Mouse (Mus musculus) C2C12 (cell line): ENCODE data around the gene Fbxo45. TPM values are rescaled to one million over a fixed set of nuclear protein-coding genes. Genes with fewer than 3 reads are reported as not detected.
"Not testable (repeated sequence)": the region's sequence is repeated elsewhere in the genome, so short reads cannot be mapped to it uniquely, and the experiment has no call there.

Source experiments
- H3K27me3 ChIP-seq: one replicate; pipeline ENCODE4 v1.6.1; 2011; ENCODE audit not compliant: control insufficient read depth, insufficient read depth, insufficient read length
- H3K36me3 ChIP-seq: one replicate; pipeline ENCODE4 v1.6.1; 2011; ENCODE audit not compliant: control insufficient read depth, insufficient read depth
- H3K4me3 ChIP-seq: one replicate; pipeline ENCODE4 v1.5.1; 2011; ENCODE audit warnings: mild to moderate bottlenecking, control low read depth; ENCODE audit not compliant: poor library complexity, insufficient read depth, severe bottlenecking
- H3K79me2 ChIP-seq: one replicate; pipeline ENCODE4 v1.6.1; 2011; ENCODE audit not compliant: control insufficient read depth, insufficient read depth
- H3K79me3 ChIP-seq: one replicate; pipeline ENCODE4 v1.6.1; 2011; ENCODE audit warnings: low read depth, control low read depth
- H3ac ChIP-seq: one replicate; pipeline ENCODE3; 2011; ENCODE audit warnings: low read depth; ENCODE audit not compliant: control insufficient read depth, insufficient read length
- CEBPB ChIP-seq: IDR thresholded peaks from one replicate; pipeline ENCODE4 v1.6.1; 2011; ENCODE audit warnings: low read depth, mild to moderate bottlenecking, control low read depth, moderate library complexity
- CTCF ChIP-seq: IDR thresholded peaks from one replicate; pipeline ENCODE4 v1.5.1; 2011; ENCODE audit not compliant: control insufficient read depth, insufficient read depth, insufficient read length
- FOSL1 ChIP-seq: IDR thresholded peaks from one replicate; pipeline ENCODE4 v1.8.0; 2011; ENCODE audit warnings: mild to moderate bottlenecking, low read length; ENCODE audit not compliant: poor library complexity, insufficient read depth, severe bottlenecking
- MAX ChIP-seq: IDR thresholded peaks from one replicate; pipeline ENCODE4 v1.6.1; 2011; ENCODE audit warnings: mild to moderate bottlenecking, control low read depth
- MYOD1 ChIP-seq: IDR thresholded peaks from one replicate; pipeline ENCODE4 v1.6.1; 2011; ENCODE audit warnings: low read depth; ENCODE audit not compliant: control insufficient read depth, insufficient read length
- MYOG ChIP-seq: IDR thresholded peaks from one replicate; pipeline ENCODE4 v1.6.1; 2011; ENCODE audit not compliant: control insufficient read depth, insufficient read length; ENCODE audit errors: extremely low read depth
- USF1 ChIP-seq: IDR thresholded peaks from one replicate; pipeline ENCODE4 v1.6.1; 2011; ENCODE audit warnings: low read depth, mild to moderate bottlenecking, control low read depth, moderate library complexity
- polyA plus RNA-seq: library from polyadenylated mRNA; unstranded; fragments of >200 nt; fragmentation: generic; extraction: Trizol; gene quantifications from one replicate; pipeline ENCODE4 v1.2.1, GENCODE M21; 2012; ENCODE audit warnings: missing spikeins

The Fbxo45 gene
- polyA plus RNA-seq, 1 experiment, result 5.8 TPM

DNA sequence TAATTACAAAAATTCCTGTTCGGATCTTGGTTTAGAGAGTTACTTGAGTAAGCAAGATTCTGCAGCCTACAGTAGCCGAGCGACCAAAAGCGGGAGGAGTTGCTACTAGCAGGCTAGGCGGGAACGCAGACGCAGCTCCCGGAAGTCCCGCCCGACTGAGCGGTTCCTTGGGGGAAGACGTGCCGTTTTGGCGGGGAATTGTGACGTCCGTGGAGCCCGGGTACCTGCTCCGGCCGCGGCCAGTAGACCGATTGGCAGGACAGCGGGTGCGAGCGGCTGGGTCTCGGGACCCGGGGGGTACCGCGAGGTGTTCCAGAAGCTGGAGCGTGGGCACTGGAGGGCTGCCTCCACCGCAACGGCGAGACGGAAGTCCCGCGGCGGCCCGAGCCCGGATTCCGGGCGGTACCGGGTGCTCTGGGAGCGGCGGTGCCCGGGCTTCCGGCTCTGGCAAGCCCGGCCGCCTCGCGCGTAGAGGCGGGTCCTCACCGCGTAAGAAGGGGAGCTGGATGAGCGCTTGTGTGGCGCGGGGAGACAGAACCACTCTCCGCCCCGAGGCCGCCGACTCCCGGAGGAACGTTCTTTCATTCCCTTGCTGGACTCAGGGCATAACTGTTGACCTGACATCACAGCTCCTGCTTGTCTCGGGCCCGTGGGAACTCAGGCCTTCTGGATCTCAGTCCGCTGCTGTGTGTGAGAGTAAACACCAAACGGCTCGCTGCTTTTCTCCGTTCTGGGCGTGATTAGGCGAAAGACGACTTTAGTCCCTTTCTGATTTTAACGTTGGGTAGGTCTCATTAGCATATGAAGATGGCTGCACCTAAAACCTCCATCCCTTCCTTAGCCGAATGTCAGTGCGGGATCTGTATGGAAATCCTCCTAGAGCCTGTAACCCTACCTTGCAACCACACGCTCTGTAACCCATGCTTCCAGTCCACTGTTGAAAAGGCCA lies 30.6 kb upstream of the Fbxo45 start, which contains the start of gene Rnf168:
TSS of gene Rnf168 (plus strand) at position 152 of the 949 bp plus-strand sequence.
- Histone ChIP-seq H3K4me3 (peak within 1 kb of the TSS; percentile 74), H3K27me3 (no peaks in the 10 kb centered on the region), H3K79me3 (peaks cover 37% of the 10 kb centered on the region), H3K36me3 (peaks cover 18% of the 10 kb centered on the region), H3K79me2 (peaks cover 51% of the 10 kb centered on the region), H3ac (peak within 1 kb of the TSS; percentile 98)
- TF ChIP-seq MAX (no peak), CTCF (no peak), FOSL1 (no peak), CEBPB (no peak), MYOG (no peak)

DNA sequence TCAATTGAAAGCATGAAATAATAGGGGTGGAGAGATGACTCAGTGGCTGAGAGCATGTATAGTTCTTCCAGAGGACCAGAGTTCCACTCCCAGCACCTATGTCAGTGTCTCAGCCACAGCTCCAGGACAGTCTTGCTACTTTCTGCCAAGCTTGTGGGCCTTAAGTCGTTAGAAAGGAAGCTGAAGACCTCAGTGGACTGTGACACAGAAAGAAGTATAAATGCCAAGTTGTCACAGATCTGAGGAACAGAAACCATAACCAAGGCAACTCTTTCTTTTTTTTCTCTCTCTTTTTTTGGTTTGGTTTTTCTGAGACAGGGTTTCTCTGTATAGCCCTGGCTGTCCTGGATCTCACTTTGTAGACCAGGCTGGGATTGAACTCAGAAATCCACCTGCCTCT lies 28.9 kb upstream of the Fbxo45 start:
- TF ChIP-seq MYOD1, result no peak
- TF ChIP-seq MAX, result no peak
- TF ChIP-seq USF1, result no peak
- no peak for TF ChIP-seq CTCF
- no peak for TF ChIP-seq FOSL1
- TF ChIP-seq MYOG, result no peak
- no peak for TF ChIP-seq CEBPB
- Histone ChIP-seq H3K79me2 (peaks cover 34% of the 10 kb centered on the region), H3K79me3 (peaks cover 31% of the 10 kb centered on the region), H3ac (no peak overlapping the region), H3K4me3 (no peak overlapping the region), H3K27me3 (no peaks in the 10 kb centered on the region), H3K36me3 (peaks cover 6% of the 10 kb centered on the region)

DNA sequence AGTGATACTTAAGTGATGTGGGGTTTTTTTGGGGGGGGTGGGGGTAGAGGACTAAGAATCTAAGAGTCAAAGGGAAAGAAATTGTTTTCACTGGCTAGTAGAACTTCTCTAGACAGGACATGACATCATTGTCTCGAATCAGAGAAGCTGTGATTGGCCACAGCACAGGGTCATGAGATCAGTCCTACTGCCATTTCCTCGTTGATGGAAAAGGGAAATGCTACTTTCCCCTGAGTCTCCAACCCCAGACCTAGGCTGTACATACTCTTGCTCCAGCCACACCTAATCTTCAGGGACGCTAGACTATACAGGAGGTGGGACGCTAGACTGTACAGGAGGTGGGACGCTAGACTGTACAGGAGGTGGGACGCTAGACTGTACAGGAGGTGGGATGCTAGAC lies 28.1 kb upstream of the Fbxo45 start:
- H3K36me3 ChIP-seq, result peaks cover 6% of the 10 kb centered on the region
- TF ChIP-seq CEBPB (no peak), MYOG (no peak), MYOD1 (no peak), CTCF (no peak), MAX (no peak), USF1 (no peak), FOSL1 (no peak)
- H3K27me3 ChIP-seq, result no peaks in the 10 kb centered on the region
- H3K4me3 ChIP-seq, result no peak overlapping the region
- H3K79me3 ChIP-seq, result peaks cover 23% of the 10 kb centered on the region
- no peak overlapping the region for H3ac ChIP-seq
- H3K79me2 ChIP-seq, result peaks cover 26% of the 10 kb centered on the region

DNA sequence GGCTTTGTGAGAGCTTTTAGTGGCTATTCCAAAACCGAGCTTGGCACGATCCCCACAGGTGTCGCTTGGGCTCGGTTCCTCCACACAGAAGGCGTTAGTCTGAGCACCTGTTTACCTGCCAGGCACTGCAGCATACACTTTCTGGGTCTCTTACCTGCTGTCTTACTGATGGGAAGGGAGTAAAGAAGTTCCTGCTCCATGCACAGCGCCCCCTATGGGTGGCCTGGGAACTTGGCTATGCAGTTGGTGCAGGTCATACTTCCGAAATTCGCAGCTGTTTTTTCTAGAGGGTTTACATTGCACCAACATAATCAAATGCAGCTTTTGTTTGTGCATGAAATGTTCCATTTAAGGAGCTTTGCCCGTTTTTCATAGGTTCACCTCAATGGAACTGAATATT lies 26.4 kb upstream of the Fbxo45 start:
- H3K79me2 ChIP-seq, result peaks cover 9% of the 10 kb centered on the region
- no peak overlapping the region for H3K4me3 ChIP-seq
- no peak overlapping the region for H3ac ChIP-seq
- no peaks in the 10 kb centered on the region for H3K27me3 ChIP-seq
- TF ChIP-seq FOSL1 (no peak), CTCF (peak; percentile 15)
- no peaks in the 10 kb centered on the region for H3K36me3 ChIP-seq
- H3K79me3 ChIP-seq, result peaks cover 6% of the 10 kb centered on the region

DNA sequence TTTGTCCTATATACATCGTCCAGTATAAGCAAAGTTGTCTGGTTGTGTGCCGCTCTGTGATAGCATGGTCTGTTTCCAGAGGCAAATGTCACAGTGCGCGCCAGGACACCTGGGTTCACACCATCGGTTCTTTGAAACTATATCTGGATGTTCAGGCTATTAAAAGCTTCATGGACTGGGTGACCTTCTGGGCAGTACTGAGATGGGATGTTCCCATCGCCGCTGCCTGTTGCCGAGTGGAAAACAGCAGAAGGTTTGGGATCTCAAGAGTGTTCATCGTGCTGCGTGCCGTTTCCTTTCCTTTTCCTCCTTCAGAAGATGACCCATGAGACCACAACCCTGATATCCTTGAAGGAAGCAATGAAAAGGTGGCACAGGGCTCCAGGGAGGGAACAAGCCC lies 24.3 kb upstream of the Fbxo45 start, which contains the start of gene Smco1:
TSS of gene Smco1 (plus strand) at position 178 of the 400 bp plus-strand sequence.
- Histone ChIP-seq H3K36me3 (no peaks in the 10 kb centered on the region), H3K4me3 (no peak within 1 kb of the TSS), H3ac (no peak within 1 kb of the TSS), H3K79me3 (no peaks in the 10 kb centered on the region), H3K79me2 (no peaks in the 10 kb centered on the region), H3K27me3 (no peaks in the 10 kb centered on the region)
- no peak for TF ChIP-seq FOSL1

DNA sequence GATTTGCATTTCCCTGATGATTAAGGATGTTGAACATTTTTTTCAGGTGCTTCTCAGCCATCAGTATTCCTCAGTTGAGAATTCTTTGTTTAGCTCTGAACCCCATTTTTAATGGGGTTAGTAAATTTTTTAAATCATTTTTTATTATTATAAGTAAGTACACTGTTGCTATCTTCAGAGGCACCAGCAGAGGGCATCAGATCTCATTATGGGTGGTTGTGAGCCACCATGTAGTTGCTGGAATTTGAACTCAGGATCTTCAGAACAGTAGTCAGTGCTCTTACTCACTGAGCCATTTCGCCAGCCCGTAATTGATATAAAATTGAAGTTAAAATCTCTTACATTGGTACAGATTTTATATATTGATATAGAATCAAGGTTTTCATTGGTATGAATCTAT lies 17.3 kb upstream of the Fbxo45 start:
- H3K4me3 ChIP-seq, H3K79me2 ChIP-seq, H3K27me3 ChIP-seq, H3K36me3 ChIP-seq, H3K79me3 ChIP-seq, H3ac ChIP-seq: not testable (repeated sequence)
